Mouse (Mus musculus) embryonic facial prominence, embryonic 10.5 days (tissue): Measurements from ENCODE around the gene Ackr2. TPM values are rescaled to one million over a fixed set of nuclear protein-coding genes. Genes with fewer than 3 reads are reported as not detected.

Experiments used
- DNase-seq: peaks from one replicate; pipeline ENCODE4 v3.0.0-alpha.2; 2017; ENCODE audit warnings: low spot score
- H3K27ac ChIP-seq: fragments of 300-500 bp; sonication (generic); replicated peaks from 2 replicates; pipeline ENCODE4 v1.5.1; 2016; ENCODE audit warnings: mild to moderate bottlenecking
- H3K27me3 ChIP-seq: fragments of 300-500 bp; sonication (generic); replicated peaks from 2 replicates; pipeline ENCODE4 v1.6.1; 2016; ENCODE audit warnings: low read depth, mild to moderate bottlenecking; ENCODE audit not compliant: poor library complexity, severe bottlenecking
- H3K36me3 ChIP-seq: fragments of 300-500 bp; sonication (generic); replicated peaks from 2 replicates; pipeline ENCODE4 v1.6.1; 2016; ENCODE audit warnings: mild to moderate bottlenecking, moderate library complexity
- H3K4me1 ChIP-seq: fragments of 300-500 bp; sonication (generic); 2 replicates; pipeline ENCODE4 v1.6.1; 2016
- H3K4me3 ChIP-seq: fragments of 300-500 bp; sonication (generic); 2 replicates; pipeline ENCODE4 v1.5.1; 2016; ENCODE audit warnings: mild to moderate bottlenecking, moderate library complexity
- H3K9me3 ChIP-seq: fragments of 300-500 bp; sonication (generic); 2 replicates; pipeline ENCODE4 v1.6.1; 2016; ENCODE audit warnings: mild to moderate bottlenecking
- WGBS: fragments of 180-500 bp; shearing (Covaris S2); methylation state at CpG from one replicate; pipeline ENCODE4 v1.1.7; 2016; 5-methylcytosine and 5-hydroxymethylcytosine counted together
- polyA plus RNA-seq: library from polyadenylated mRNA; unstranded; fragments of >200 nt; fragmentation: Nextera tagmentation; extraction: Ambion mirVana; gene quantifications from 2 replicates; pipeline ENCODE4 v1.2.1, GENCODE M21; 2016

The Ackr2 gene
- 0.18 and 0.52 TPM in 2 replicates for polyA plus RNA-seq

DNA sequence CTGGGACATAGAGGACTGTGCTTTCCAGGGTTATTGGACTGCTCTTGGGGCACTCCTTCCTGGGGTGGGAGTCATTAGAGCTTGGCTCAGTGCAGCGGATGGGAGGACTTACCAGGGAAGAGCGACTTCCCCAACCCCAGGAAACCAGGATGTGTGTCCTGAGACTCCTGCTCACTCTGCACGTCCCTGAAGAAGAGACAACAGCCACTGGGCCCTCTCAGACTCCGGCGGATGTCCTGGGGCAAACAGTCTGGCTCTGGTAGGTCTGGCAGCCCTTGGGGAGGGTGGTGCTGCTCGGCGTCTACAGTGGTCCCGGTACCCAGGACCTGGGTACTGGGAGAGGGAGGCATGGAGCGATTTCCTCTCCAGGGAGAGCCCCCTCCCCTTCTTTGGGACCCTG is at the start of gene Ackr2:
Ackr2 (plus strand) TSS at position 111 of the 400 bp plus-strand sequence.
- WGBS: 83% methylated on average over 9 of the region's 9 CpGs
- no peak within 1 kb of the TSS for H3K27ac ChIP-seq
- no peaks in the 10 kb centered on the region for H3K36me3 ChIP-seq
- no peaks in the 10 kb centered on the region for H3K9me3 ChIP-seq
- no peak within 1 kb of the TSS for H3K4me3 ChIP-seq
- no peak for DNase-seq
- H3K4me1 ChIP-seq: peaks cover 7% of the 10 kb centered on the region; the same call in 1 of the 2 replicates
- no peaks in the 10 kb centered on the region; the same call in 1 of the 2 replicates for H3K27me3 ChIP-seq

DNA sequence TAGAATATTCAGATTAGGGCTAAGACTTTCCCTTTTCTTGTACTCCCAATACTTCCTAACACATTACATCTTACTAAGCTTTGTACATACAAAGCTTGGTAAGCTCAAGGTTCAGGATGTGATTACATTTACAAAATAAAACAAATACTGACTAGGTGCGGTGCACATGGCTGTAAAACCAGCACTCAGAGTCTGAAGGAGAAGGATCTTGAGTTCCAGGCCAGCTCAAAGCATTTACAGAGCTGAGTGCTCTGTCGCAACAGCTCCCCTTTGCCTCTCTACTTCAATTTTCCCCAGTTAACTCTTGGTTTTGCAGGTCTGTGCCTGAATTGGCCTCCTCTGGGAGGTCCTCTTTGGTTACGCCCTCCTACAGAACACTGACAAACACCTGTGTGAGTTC is 43.9 kb upstream of the Ackr2 start:
- DNase-seq: no peak

DNA sequence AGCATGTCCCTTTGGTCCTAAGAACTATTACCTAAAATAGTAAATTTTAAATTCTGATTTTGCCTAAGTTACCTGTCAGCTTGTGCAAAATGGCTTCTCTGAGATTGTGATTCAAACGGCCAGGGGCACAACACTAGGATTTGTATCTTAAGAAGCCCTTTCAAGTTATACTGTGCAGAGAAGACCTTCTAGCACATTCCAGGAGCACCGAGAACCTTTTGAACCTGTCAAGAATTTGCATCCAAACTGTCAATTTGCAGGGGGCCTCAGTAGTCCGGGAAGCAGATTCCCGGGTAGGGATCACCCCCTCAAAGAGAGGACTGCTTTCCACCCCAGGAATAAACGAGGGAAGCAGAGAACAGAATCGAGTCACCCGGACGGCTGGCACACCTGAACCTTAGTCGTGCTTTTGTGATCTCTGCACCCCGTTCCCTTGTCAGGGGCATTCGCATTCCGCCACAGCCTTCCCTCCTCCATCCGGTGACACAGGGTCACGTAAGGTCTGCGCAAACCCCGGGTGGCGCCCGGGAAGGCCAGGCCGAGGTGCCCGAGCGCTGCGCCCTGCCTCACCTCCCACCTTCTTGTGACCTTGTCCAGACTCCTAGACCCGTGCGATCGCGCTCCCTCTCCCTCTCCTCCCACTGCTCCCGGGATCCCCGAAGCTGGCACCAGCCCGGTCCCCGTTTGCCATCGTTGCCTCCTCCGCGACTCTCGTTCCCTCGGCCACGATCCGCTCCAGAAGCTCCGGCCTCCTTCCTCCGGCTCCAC is 41.3 kb upstream of the Ackr2 start:
- Histone ChIP-seq H3K27ac (peak overlapping the region; percentile 97), H3K9me3 (no peaks in the 10 kb centered on the region), H3K36me3 (peaks cover 29% of the 10 kb centered on the region), H3K27me3 (no peaks in the 10 kb centered on the region), H3K4me3 (peak overlapping the region; percentile 96), H3K4me1 (peaks cover 13% of the 10 kb centered on the region)
- 1% methylated on average over 39 of the region's 39 CpGs for WGBS
- no peak for DNase-seq

More for the DNA sequence above, 43.9 kb upstream of the Ackr2 start:
- H3K27ac ChIP-seq: no peak overlapping the region
- H3K4me3 ChIP-seq: no peak overlapping the region
- H3K27me3 ChIP-seq: no peaks in the 10 kb centered on the region
- peaks cover 49% of the 10 kb centered on the region for H3K36me3 ChIP-seq
- no peaks in the 10 kb centered on the region for H3K9me3 ChIP-seq
- peaks cover 13% of the 10 kb centered on the region for H3K4me1 ChIP-seq
- WGBS: 95% methylated on average over 3 of the region's 3 CpGs

DNA sequence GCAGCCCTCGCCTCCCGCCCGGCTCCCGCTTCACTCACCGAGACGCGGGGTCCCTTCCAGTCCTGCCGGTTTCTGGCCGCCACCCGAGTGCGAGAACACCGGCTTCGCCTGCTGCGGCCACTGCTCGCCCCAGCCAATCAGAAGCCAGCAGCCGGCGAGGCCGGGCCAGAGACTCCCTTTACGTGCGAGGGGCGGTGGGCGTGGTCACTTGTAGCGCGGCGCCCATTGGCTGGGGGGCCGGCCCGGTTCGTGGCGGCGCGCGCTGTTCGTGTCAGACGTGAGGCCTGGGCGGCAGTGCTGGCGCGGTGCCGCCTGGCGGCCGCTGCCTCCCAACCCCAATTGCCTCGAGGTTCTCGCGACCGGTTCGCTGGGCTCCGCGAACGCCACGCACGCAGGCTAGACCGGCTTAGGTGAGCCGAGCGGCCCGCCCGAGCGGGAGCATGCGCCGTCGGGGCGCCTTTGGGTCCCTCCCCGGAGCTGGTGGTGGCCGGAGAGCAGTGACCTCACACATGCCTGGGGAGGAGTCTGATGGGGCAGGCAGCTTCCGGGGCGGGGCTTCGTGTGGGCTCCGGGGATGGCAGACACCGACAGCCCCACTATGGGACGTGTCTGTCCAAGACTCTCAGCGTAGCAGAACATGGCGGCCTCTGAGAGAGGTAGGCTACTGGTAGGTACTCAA is 40.5 kb upstream of the Ackr2 start:
- Histone ChIP-seq H3K9me3 (no peaks in the 10 kb centered on the region), H3K27ac (peak overlapping the region; percentile 97), H3K4me1 (peaks cover 13% of the 10 kb centered on the region), H3K4me3 (peak overlapping the region; percentile 96), H3K36me3 (peaks cover 23% of the 10 kb centered on the region), H3K27me3 (no peaks in the 10 kb centered on the region)
- 0% methylated on average over 70 of the region's 70 CpGs for WGBS
- peak; percentile 99 for DNase-seq

DNA sequence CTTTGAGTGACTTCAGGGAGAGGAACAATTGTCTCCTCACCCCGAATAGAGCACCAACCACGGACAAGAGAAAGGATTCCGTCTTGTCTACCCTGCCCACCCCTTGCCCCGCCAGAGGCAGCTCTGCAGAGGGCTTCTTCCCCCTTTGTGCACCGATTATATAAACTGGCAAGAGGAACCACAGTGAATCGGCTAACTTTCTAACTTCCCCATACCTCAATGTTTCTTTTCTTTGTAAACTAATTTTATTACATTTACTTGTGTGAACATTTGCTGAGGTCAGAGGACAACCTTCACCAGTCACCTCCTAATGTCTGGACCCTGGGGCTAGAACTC is 40.0 kb upstream of the Ackr2 start, which contains the start of gene Higd1a:
Higd1a (minus strand) TSS at position 210 of the 336 bp plus-strand sequence.
- Histone ChIP-seq H3K27ac (peak within 1 kb of the TSS; percentile 97), H3K27me3 (no peaks in the 10 kb centered on the region), H3K4me1 (peaks cover 13% of the 10 kb centered on the region), H3K4me3 (peak within 1 kb of the TSS; percentile 96), H3K36me3 (peaks cover 22% of the 10 kb centered on the region), H3K9me3 (no peaks in the 10 kb centered on the region)
- DNase-seq: no peak
- 21% methylated on average over 6 of the region's 6 CpGs for WGBS

DNA sequence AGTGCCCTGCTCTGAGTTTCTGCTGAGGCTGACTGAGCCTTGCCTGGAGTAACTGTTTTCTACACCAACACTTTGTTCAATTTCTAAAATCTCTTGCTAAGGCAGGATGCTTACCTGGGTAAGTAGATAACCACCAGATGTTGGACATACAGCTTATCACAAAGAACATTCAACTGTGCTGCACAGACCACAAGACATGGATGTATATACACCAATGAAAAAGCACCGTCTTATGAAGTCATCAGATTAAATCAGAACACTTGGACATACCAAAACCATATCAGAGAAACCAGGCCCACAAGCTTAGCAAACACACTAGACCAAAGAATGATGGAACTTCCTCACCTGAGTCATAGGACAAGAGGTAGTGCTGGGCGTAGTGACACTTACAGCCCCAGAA is 38.8 kb upstream of the Ackr2 start:
- WGBS: 92% methylated on average over 2 of the region's 2 CpGs
- no peak for DNase-seq

DNA sequence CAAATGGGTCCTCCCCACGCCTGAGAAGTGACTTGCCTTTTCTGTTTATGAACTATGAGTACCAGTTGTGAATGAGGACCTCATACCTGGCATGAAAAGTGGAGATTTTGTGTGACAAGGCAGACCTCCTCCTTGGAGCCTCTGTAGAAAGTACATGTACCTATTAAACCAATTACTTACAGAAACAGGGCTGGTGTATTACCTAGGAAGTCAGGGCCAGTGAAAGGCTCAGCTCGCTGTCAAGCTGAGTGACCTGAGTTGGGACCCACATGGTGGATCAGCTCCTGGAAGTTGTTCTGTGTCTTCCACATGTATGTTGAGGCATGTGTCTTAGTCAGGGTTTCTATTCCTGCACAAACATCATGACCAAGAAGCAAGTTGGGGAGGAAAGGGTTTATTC is 37.2 kb upstream of the Ackr2 start:
- Histone ChIP-seq H3K27ac (no peak overlapping the region), H3K4me1 (peaks cover 13% of the 10 kb centered on the region), H3K36me3 (0 out of 2 replicates have a peak, but pooled peaks cover 9% of the 10 kb centered on the region), H3K4me3 (no peak overlapping the region), H3K27me3 (no peaks in the 10 kb centered on the region), H3K9me3 (no peaks in the 10 kb centered on the region)
- DNase-seq: no peak
- WGBS: 86% methylated on average over 2 of the region's 2 CpGs

More for the DNA sequence above, 38.8 kb upstream of the Ackr2 start:
- Histone ChIP-seq H3K9me3 (no peaks in the 10 kb centered on the region), H3K36me3 (0 out of 2 replicates have a peak, but pooled peaks cover 10% of the 10 kb centered on the region), H3K4me1 (peaks cover 13% of the 10 kb centered on the region), H3K27ac (no peak overlapping the region), H3K27me3 (no peaks in the 10 kb centered on the region), H3K4me3 (no peak overlapping the region)

DNA sequence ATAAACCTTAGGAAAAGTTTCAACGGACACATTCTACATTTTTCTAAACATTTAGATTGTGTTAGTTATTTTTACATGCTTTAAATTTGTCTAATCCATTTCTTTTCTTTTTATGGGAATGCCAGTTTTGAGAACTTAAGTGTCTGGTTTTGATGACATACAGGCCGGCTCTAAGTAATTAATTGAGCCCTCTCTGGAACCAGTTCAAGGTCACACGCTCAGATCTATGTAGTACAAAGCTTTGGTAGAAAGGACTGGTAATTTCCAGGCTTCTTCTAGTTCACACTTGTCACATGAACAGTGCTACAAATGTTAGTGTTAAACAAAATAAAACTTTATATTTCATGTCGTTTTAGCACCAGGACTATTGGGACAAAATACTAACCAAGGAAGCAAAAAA is 33.3 kb upstream of the Ackr2 start:
- H3K4me3 ChIP-seq: no peak overlapping the region
- H3K36me3 ChIP-seq: 0 out of 2 replicates have a peak, but pooled peaks cover under 1% of the 10 kb centered on the region
- no peaks in the 10 kb centered on the region for H3K9me3 ChIP-seq
- DNase-seq: no peak
- H3K27me3 ChIP-seq: no peaks in the 10 kb centered on the region
- no peak overlapping the region for H3K27ac ChIP-seq
- 70% methylated on average over 4 of the region's 4 CpGs for WGBS
- H3K4me1 ChIP-seq: peaks cover 1% of the 10 kb centered on the region; the same call in 1 of the 2 replicates

DNA sequence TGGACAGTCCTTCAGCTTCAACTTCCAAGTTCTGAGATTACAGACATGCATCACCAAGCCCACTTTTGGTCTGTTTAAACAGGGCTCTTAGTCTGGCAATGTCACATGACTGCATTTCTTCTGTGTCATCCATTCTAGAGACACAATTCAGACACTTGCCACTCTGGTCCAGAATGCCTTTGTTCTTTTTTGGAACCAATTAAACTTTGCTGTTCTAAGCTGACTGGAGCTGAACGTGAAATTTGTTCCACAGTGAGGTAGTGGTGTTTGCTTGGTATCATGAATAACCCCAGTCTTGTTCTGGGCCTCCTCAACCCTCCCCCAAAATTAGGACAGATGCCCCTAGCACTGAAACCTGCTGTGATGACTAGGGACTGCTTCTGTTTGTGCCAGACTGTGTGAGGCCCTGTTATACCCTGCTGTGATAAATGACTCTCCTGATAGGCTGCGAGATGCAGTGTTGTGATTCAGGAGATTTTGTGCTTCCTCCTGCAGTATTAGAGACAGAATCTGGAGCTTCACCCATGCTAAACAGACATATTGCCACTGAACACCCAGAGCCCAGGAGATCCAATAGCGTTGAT is 32.6 kb upstream of the Ackr2 start:
- Histone ChIP-seq H3K9me3 (no peaks in the 10 kb centered on the region), H3K4me3 (no peak overlapping the region), H3K27ac (no peak overlapping the region), H3K27me3 (no peaks in the 10 kb centered on the region), H3K4me1 (peaks cover 8% of the 10 kb centered on the region; the same call in 1 of the 2 replicates), H3K36me3 (no peaks in the 10 kb centered on the region)
- no peak for DNase-seq
- 42% methylated on average over 3 of the region's 3 CpGs for WGBS

DNA sequence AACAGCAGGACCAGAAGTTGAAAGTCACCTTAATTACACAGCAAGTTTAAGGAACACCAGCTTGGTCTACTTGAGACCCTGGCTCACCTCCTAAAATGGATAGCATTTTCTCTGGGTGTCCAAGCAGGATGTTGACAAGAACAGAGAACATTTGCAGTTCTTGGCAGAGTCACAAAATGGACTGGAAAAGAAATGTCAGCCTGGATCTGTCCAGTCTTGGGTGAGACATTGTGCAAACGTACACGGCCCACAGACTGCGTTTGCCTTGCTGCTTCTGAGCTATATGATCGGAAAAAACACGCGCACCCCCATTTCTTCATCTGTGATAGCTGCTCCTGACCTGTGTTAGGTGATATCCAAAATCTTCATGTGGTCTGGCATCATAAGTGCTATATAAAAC is 30.5 kb upstream of the Ackr2 start:
- 93% methylated on average over 6 of the region's 6 CpGs for WGBS

DNA sequence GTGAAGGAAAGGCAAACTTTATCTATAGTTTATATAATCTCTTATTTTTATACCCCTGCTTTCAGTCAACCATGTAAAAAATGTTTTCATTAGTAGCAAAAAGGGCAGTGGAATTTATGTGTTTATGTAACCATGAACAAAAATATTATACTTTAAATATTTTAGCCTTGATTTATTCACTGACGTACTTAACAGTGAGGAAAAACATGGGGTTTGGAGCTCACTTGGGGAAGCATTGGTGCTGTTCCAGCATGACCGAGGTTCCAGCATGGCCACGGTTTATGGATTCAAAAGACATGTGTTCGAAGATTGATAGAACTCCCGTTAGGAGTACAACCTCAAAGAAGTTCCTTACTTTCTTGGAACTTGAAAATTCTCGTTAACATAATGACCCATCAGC is 29.9 kb upstream of the Ackr2 start:
- DNase-seq: no peak
- WGBS: 92% methylated on average over 6 of the region's 6 CpGs
- no peaks in the 10 kb centered on the region for H3K36me3 ChIP-seq
- no peak overlapping the region for H3K4me3 ChIP-seq
- peaks cover 9% of the 10 kb centered on the region; the same call in 1 of the 2 replicates for H3K4me1 ChIP-seq
- no peaks in the 10 kb centered on the region for H3K27me3 ChIP-seq
- H3K27ac ChIP-seq: no peak overlapping the region
- no peaks in the 10 kb centered on the region for H3K9me3 ChIP-seq

More for the DNA sequence above, 30.5 kb upstream of the Ackr2 start:
- Histone ChIP-seq H3K4me3 (no peak overlapping the region), H3K27me3 (no peaks in the 10 kb centered on the region), H3K4me1 (peaks cover 9% of the 10 kb centered on the region; the same call in 1 of the 2 replicates), H3K36me3 (no peaks in the 10 kb centered on the region), H3K27ac (no peak overlapping the region), H3K9me3 (no peaks in the 10 kb centered on the region)
- DNase-seq: no peak

DNA sequence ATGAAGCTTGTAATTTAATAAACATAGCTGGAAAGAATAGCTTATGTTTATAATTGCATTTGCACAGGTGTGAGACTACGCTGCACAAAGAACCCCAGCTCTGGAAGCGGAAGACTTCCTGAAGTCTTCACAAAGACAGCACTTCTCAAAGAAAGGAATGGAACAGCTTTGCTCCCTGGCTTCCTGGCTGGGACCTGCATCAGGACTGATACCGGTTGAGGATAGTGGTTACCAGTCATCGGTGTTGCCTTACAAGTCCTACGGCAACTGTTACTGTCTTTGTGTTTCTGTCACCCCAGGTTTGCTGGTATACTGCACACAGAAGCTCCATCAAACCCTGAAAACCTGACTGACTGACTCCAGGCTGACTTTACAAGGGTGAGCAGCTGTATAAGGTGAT is 28.7 kb upstream of the Ackr2 start:
- H3K36me3 ChIP-seq: no peaks in the 10 kb centered on the region
- no peak overlapping the region for H3K4me3 ChIP-seq
- H3K27ac ChIP-seq: no peak overlapping the region
- H3K9me3 ChIP-seq: no peaks in the 10 kb centered on the region
- H3K4me1 ChIP-seq: peaks cover 9% of the 10 kb centered on the region; the same call in 1 of the 2 replicates
- 96% methylated on average over 5 of the region's 5 CpGs for WGBS
- H3K27me3 ChIP-seq: no peaks in the 10 kb centered on the region
- DNase-seq: no peak
